Comparison of ENCODE assay signal across 20 mouse cellular contexts in the genomic region with DNA sequence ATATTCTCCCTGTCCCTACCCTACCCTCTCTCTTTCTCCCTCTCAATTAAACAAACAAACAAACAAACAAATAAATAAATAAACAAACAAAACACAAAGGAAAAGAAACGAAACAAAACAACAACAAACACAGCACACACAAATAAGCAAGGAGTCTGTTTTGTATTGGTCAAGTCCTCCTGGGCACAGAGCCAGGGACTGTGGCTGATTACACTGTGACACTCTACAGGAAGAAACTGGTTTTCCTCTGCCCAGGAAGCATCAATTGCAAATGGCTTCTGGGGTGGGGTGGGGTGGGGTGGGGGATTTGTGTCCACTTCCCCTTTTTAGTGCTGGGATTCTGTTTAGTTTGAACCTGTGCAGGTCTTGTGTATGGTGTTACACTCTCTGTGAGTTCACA.
DNase-seq lines count a peak whose midpoint lies in the region; ATAC-seq and TF ChIP-seq lines count a peak whose summit lies in the region.
"Had no signal": no experiment of that assay in that cellular context is flagged by ENCODE, and none has a peak within 500 bp of the region (broad histone marks: within the 10 kb centered on the region; RNA-seq: fewer than 3 reads in every experiment).

No protein-coding gene starts in this region.

- H3K4me1 ChIP-seq in forebrain, embryonic 14.5 days (ENCODE audit: control insufficient read depth, insufficient read depth, low read length): no peaks in the 10 kb centered on the region
- no peaks in the 10 kb centered on the region for H3K4me1 ChIP-seq in forebrain, embryonic 13.5 days
- H3K4me1 ChIP-seq: embryonic facial prominence, embryonic 12.5 days; heart, embryonic 15.5 days; hindbrain, embryonic 13.5 days had no signal

- H3ac ChIP-seq in myocyte (ENCODE audit: control insufficient read depth, insufficient read length): no peak overlapping the region

- H3K27ac ChIP-seq in forebrain, embryonic 14.5 days (ENCODE audit: low read depth, low read length): no peak overlapping the region
- H3K27ac ChIP-seq in forebrain, embryonic 13.5 days: no peak overlapping the region
- H3K27ac ChIP-seq: embryonic facial prominence, embryonic 12.5 days; heart, adult 2 months; heart, embryonic 15.5 days; hindbrain, embryonic 13.5 days had no signal

- H3K4me2 ChIP-seq in forebrain, embryonic 14.5 days (ENCODE audit: low read length): no peak overlapping the region
- H3K4me2 ChIP-seq in forebrain, embryonic 13.5 days: no peak overlapping the region
- peak overlapping the region; percentile 12 for H3K4me2 ChIP-seq in myocyte (ENCODE audit: low read depth)
- H3K4me2 ChIP-seq: embryonic facial prominence, embryonic 12.5 days; heart, embryonic 15.5 days; hindbrain, embryonic 13.5 days; liver, embryonic 11.5 days had no signal

- ATAC-seq in forebrain, embryonic 14.5 days: no peak
- no peak for ATAC-seq in forebrain, embryonic 13.5 days
- ATAC-seq: CD4-positive, CD25-positive, alpha-beta regulatory T cell, adult 4 months; intestine, postnatal 0 days had no signal

- no peaks in the 10 kb centered on the region for H3K9me3 ChIP-seq in forebrain, embryonic 14.5 days (replicated peaks; ENCODE audit: control insufficient read depth, low read length)
- no peaks in the 10 kb centered on the region for H3K9me3 ChIP-seq in forebrain, embryonic 13.5 days (replicated peaks)
- H3K9me3 ChIP-seq: embryonic facial prominence, embryonic 12.5 days; heart, embryonic 15.5 days; hindbrain, embryonic 13.5 days had no signal

- H3K4me3 ChIP-seq in forebrain, embryonic 14.5 days (ENCODE audit: low read depth, low read length): no peak overlapping the region
- H3K4me3 ChIP-seq in forebrain, embryonic 13.5 days: no peak overlapping the region
- no peak overlapping the region for H3K4me3 ChIP-seq in myocyte
- H3K4me3 ChIP-seq: embryonic facial prominence, embryonic 12.5 days; heart, adult 2 months; heart, embryonic 15.5 days; hindbrain, embryonic 13.5 days had no signal

- H3K79me2 ChIP-seq in myocyte (ENCODE audit: control insufficient read depth, insufficient read depth): peaks cover 11% of the 10 kb centered on the region

- no peak overlapping the region for H3K9ac ChIP-seq in forebrain, embryonic 14.5 days (ENCODE audit: low read length)
- H3K9ac ChIP-seq in forebrain, embryonic 13.5 days: no peak overlapping the region
- H3K9ac ChIP-seq: embryonic facial prominence, embryonic 12.5 days; heart, embryonic 15.5 days; hindbrain, embryonic 13.5 days had no signal

- H3K36me3 ChIP-seq in forebrain, embryonic 14.5 days (ENCODE audit: control insufficient read depth, insufficient read depth, low read length): no peaks in the 10 kb centered on the region
- no peaks in the 10 kb centered on the region for H3K36me3 ChIP-seq in forebrain, embryonic 13.5 days (ENCODE audit: poor library complexity, severe bottlenecking)
- peaks cover 26% of the 10 kb centered on the region for H3K36me3 ChIP-seq in myocyte (ENCODE audit: control insufficient read depth, insufficient read depth)
- H3K36me3 ChIP-seq: embryonic facial prominence, embryonic 12.5 days; heart, embryonic 15.5 days; hindbrain, embryonic 13.5 days had no signal

- H3K27me3 ChIP-seq in forebrain, embryonic 14.5 days (replicated peaks; ENCODE audit: control insufficient read depth, insufficient read depth, low read length): no peaks in the 10 kb centered on the region
- H3K27me3 ChIP-seq in forebrain, embryonic 13.5 days: no peaks in the 10 kb centered on the region
- no peaks in the 10 kb centered on the region for H3K27me3 ChIP-seq in myocyte (ENCODE audit: control insufficient read depth, insufficient read depth, insufficient read length)
- H3K27me3 ChIP-seq: embryonic facial prominence, embryonic 12.5 days; heart, embryonic 15.5 days; hindbrain, embryonic 13.5 days had no signal

- DNase-seq in forebrain, embryonic 14.5 days (ENCODE audit: low spot score): peak; percentile 47
- DNase-seq in left cerebral cortex, postnatal 4 days: peak; percentile 31
- DNase-seq in left cerebral cortex, postnatal 25 days (ENCODE audit: low spot score in 2 of 2): no peak
- DNase-seq in retina, postnatal 1 day: peak; percentile 30
- DNase-seq in retina, embryonic 14.5 days (ENCODE audit: low spot score): no peak
- no peak for DNase-seq in layer of hippocampus, postnatal 25 days (ENCODE audit: extremely low spot score in 1 of 2, low spot score in 1 of 2)
- DNase-seq: cerebellum, adult 11-12 months; gastrocnemius, postnatal 10 days; heart, adult 2 months; lung, postnatal 14 days; right cerebral cortex, adult 18-20 months; thymus, adult 18-20 months had no signal

- intact Hi-C loops in left cerebral cortex, postnatal 4 days (cut with DNase I): no loop called here
- intact Hi-C loops in left cerebral cortex, postnatal 25 days (cut with DNase I): no loop called here

- no peak for TF ChIP-seq POLR2A in myocyte (IDR thresholded peaks at IDR 0.05; ENCODE audit: insufficient read length, low read depth)

- 59% methylated on average over 1 of the region's 1 CpGs for WGBS in forebrain, embryonic 14.5 days
- WGBS in forebrain, embryonic 13.5 days: 56% methylated on average over 1 of the region's 1 CpGs

TF ChIP-seq in myocyte, 11 proteins besides CTCF, POLR2A, EP300 and RAD21:
- TF ChIP-seq REST (IDR thresholded peaks at IDR 0.05; ENCODE audit: insufficient read depth, insufficient read length) (no peak), USF1 (IDR thresholded peaks at IDR 0.05; ENCODE audit: low read depth) (no peak), POLR2AphosphoS2 (IDR thresholded peaks at IDR 0.05; ENCODE audit: insufficient read length, low read depth) (no peak), MAX (IDR thresholded peaks at IDR 0.05; ENCODE audit: low read depth) (no peak), SRF (IDR thresholded peaks at IDR 0.05; ENCODE audit: control insufficient read depth, insufficient read length, low read depth) (no peak), MYOD1 (IDR thresholded peaks at IDR 0.05; ENCODE audit: control insufficient read depth in 1 of 3, insufficient read length in 2 of 3, low read depth in 2 of 3) (no peak), TCF12 (IDR thresholded peaks at IDR 0.05; ENCODE audit: insufficient read depth, poor library complexity, severe bottlenecking) (no peak), CEBPB (IDR thresholded peaks at IDR 0.05; ENCODE audit: insufficient read depth, poor library complexity, severe bottlenecking) (no peak), TCF3 (IDR thresholded peaks at IDR 0.05; ENCODE audit: insufficient read length, low read depth) (no peak), MYOG (IDR thresholded peaks at IDR 0.05; ENCODE audit: control insufficient read depth in 1 of 3, insufficient read depth in 1 of 3, insufficient read length in 2 of 3, low read depth in 2 of 3) (no peak), E2F4 (IDR thresholded peaks at IDR 0.05; ENCODE audit: insufficient read depth) (no peak)

Comparison
In these comparisons a context has a peak if more than half of its experiments do, and no peak if none do; other contexts are left out.
1. DNase-seq: peak in forebrain, embryonic 14.5 days (single experiment), left cerebral cortex, postnatal 4 days (single experiment) and retina, postnatal 1 day (single experiment); none in left cerebral cortex, postnatal 25 days (0 of 2), retina, embryonic 14.5 days (single experiment) and layer of hippocampus, postnatal 25 days (0 of 2).